Mouse (Mus musculus): ENCODE measurements at regions not wholly inside any gene's neighbourhood (a gene's known extent, or its start where the extent isn't known, plus 50 kb on each side); places are given as distances from the start of the nearest gene placed in this dataset.
"Not testable (repeated sequence)": the region's sequence is repeated elsewhere in the genome, so short reads cannot be mapped to it uniquely, and the experiment has no call there.

- no peak for DNase-seq (ENCODE audit: low spot score)
Observed at GRCm38 (mm10) chr8:18005660-18006059, 972.4 kb downstream of the Defb40 start.

- DNase-seq (ENCODE audit: low spot score) = no peak
Observed at GRCm38 (mm10) chr8:18000750-18001149, 977.3 kb downstream of the Defb40 start.

- DNase-seq (ENCODE audit: low spot score) = no peak
Observed at GRCm38 (mm10) chr8:17984779-17985178, 993.3 kb downstream of the Defb40 start.

- no peak for DNase-seq (ENCODE audit: low spot score)
Observed at GRCm38 (mm10) chr8:17948848-17949247, 1029.2 kb downstream of the Defb40 start.

GRCm38 (mm10) chr8:17948053-17948834 is 1029.8 kb downstream of the Defb40 start:
- no peak for DNase-seq (ENCODE audit: low spot score)

- no peak for DNase-seq (ENCODE audit: low spot score)
Observed at GRCm38 (mm10) chr8:17934696-17935095, 1043.4 kb downstream of the Defb40 start.

GRCm38 (mm10) chr8:17909316-17909715 is 1068.7 kb downstream of the Defb40 start:
- DNase-seq (ENCODE audit: low spot score) = no peak

GRCm38 (mm10) chr8:17888598-17888997 is 1089.5 kb downstream of the Defb40 start:
- not testable (repeated sequence) for DNase-seq (ENCODE audit: low spot score)

- no peak for DNase-seq (ENCODE audit: low spot score)
Observed at GRCm38 (mm10) chr8:17863388-17863787, 1114.7 kb downstream of the Defb40 start.
